Mouse (Mus musculus) MEL-GATA-1-ER (cell line): ENCODE measurements around the gene Timm8a2.
"Not testable (repeated sequence)": the region's sequence is repeated elsewhere in the genome, so short reads cannot be mapped to it uniquely, and the experiment has no call there.

ENCODE experiments used
- DNase-seq: peaks from one replicate; pipeline ENCODE4 v3.0.0-alpha.2; 2012; ENCODE audit warnings: low read depth; ENCODE audit errors: extremely low read depth

The Timm8a2 gene

GRCm38 (mm10) chr14:122057941-122058346 is 23.5 kb downstream of the Timm8a2 start:
- no peak for DNase-seq

- peak; percentile 65 for DNase-seq
Measured at GRCm38 (mm10) chr14:122060642-122061041, 26.2 kb downstream of the Timm8a2 start.

GRCm38 (mm10) chr14:122061376-122061775 is 26.9 kb downstream of the Timm8a2 start:
- DNase-seq = no peak

GRCm38 (mm10) chr14:122062411-122063090 is 28.1 kb downstream of the Timm8a2 start:
- DNase-seq = no peak

- DNase-seq = peak; percentile 43
Measured at GRCm38 (mm10) chr14:122063599-122063998, 29.1 kb downstream of the Timm8a2 start.

- DNase-seq = peak; percentile 19
Measured at GRCm38 (mm10) chr14:122064519-122064918, 30.0 kb downstream of the Timm8a2 start.

- DNase-seq = no peak
Measured at GRCm38 (mm10) chr14:122066243-122066642, 31.8 kb downstream of the Timm8a2 start.

GRCm38 (mm10) chr14:122068036-122068435 is 33.6 kb downstream of the Timm8a2 start:
- not testable (repeated sequence) for DNase-seq

- DNase-seq = no peak
Measured at GRCm38 (mm10) chr14:122068801-122069695, 34.6 kb downstream of the Timm8a2 start.

- DNase-seq = no peak
Measured at GRCm38 (mm10) chr14:122069948-122070347, 35.5 kb downstream of the Timm8a2 start.

- DNase-seq = no peak
Measured at GRCm38 (mm10) chr14:122073422-122073821, 38.9 kb downstream of the Timm8a2 start.

- no peak for DNase-seq
Measured at GRCm38 (mm10) chr14:122074360-122074759, 39.9 kb downstream of the Timm8a2 start.

- no peak for DNase-seq
Measured at GRCm38 (mm10) chr14:122075485-122076200, 41.2 kb downstream of the Timm8a2 start.

GRCm38 (mm10) chr14:122077017-122077416 is 42.5 kb downstream of the Timm8a2 start:
- no peak for DNase-seq

- peak; percentile 28 for DNase-seq
Measured at GRCm38 (mm10) chr14:122079428-122079827, 45.0 kb downstream of the Timm8a2 start.

- no peak for DNase-seq
Measured at GRCm38 (mm10) chr14:122079921-122080320, 45.4 kb downstream of the Timm8a2 start.

- no peak for DNase-seq
Measured at GRCm38 (mm10) chr14:122081308-122081707, 46.8 kb downstream of the Timm8a2 start.

- no peak for DNase-seq
Measured at GRCm38 (mm10) chr14:122083499-122083898, 49.0 kb downstream of the Timm8a2 start.

- DNase-seq = no peak
Measured at GRCm38 (mm10) chr14:122087956-122088355, 53.5 kb downstream of the Timm8a2 start.
